Mouse (Mus musculus): ENCODE data around the gene Fam124a. TPM values are rescaled to one million over a fixed set of nuclear protein-coding genes. Genes with fewer than 3 reads are reported as not detected.
"Not testable (repeated sequence)": the region's sequence is repeated elsewhere in the genome, so short reads cannot be mapped to it uniquely, and the experiment has no call there.

The Fam124a gene
- polyA plus RNA-seq, 1 experiment from 2014 or later, result 13.5 TPM

- WGBS, result 84% methylated on average over 6 of the region's 6 CpGs
- Histone ChIP-seq H3K27me3 (no peaks in the 10 kb centered on the region), H3K36me3 (replicated peaks) (no peaks in the 10 kb centered on the region), H3K4me1 (peaks cover 16% of the 10 kb centered on the region), H3K4me3 (replicated peaks) (no peak overlapping the region), H3K9ac (no peak overlapping the region), H3K27ac (no peak overlapping the region), H3K9me3 (no peaks in the 10 kb centered on the region), H3K4me2 (no peak overlapping the region)
- ATAC-seq (ENCODE audit: low FRiP score), result no peak
These were observed 83.6 kb downstream of the Fam124a start for GRCm38 (mm10) chr14:62639111-62639510.

GRCm38 (mm10) chr14:62639551-62639950 lies 84.0 kb downstream of the Fam124a start:
- no peak overlapping the region for H3K4me3 ChIP-seq (replicated peaks)
- WGBS, result 84% methylated on average over 5 of the region's 5 CpGs
- no peaks in the 10 kb centered on the region for H3K36me3 ChIP-seq (replicated peaks)
- ATAC-seq (ENCODE audit: low FRiP score), result no peak
- H3K4me2 ChIP-seq, result no peak overlapping the region
- H3K9me3 ChIP-seq, result no peaks in the 10 kb centered on the region
- H3K27ac ChIP-seq, result no peak overlapping the region
- no peaks in the 10 kb centered on the region for H3K27me3 ChIP-seq
- H3K4me1 ChIP-seq, result peaks cover 16% of the 10 kb centered on the region
- H3K9ac ChIP-seq, result no peak overlapping the region

GRCm38 (mm10) chr14:62640396-62640795 lies 84.9 kb downstream of the Fam124a start:
- Histone ChIP-seq H3K9me3 (no peaks in the 10 kb centered on the region), H3K4me2 (no peak overlapping the region), H3K36me3 (replicated peaks) (no peaks in the 10 kb centered on the region), H3K4me1 (peaks cover 16% of the 10 kb centered on the region), H3K27ac (no peak overlapping the region), H3K27me3 (no peaks in the 10 kb centered on the region), H3K4me3 (replicated peaks) (no peak overlapping the region), H3K9ac (no peak overlapping the region)
- no peak for ATAC-seq (ENCODE audit: low FRiP score)
- WGBS, result 70% methylated on average over 4 of the region's 4 CpGs

- peaks cover 14% of the 10 kb centered on the region for H3K4me1 ChIP-seq
- not testable (repeated sequence) for H3K36me3 ChIP-seq (replicated peaks); H3K27ac ChIP-seq; H3K4me2 ChIP-seq; H3K27me3 ChIP-seq; H3K9me3 ChIP-seq; H3K9ac ChIP-seq; H3K4me3 ChIP-seq (replicated peaks); ATAC-seq (ENCODE audit: low FRiP score)
- WGBS, result 87% methylated on average over 6 of the region's 7 CpGs
These were observed 86.8 kb downstream of the Fam124a start for GRCm38 (mm10) chr14:62642368-62642767.

GRCm38 (mm10) chr14:62648405-62648804 lies 92.9 kb downstream of the Fam124a start:
- Histone ChIP-seq H3K36me3 (replicated peaks) (no peaks in the 10 kb centered on the region), H3K27me3 (no peaks in the 10 kb centered on the region), H3K4me2 (no peak overlapping the region), H3K4me1 (no peaks in the 10 kb centered on the region), H3K27ac (no peak overlapping the region), H3K9ac (no peak overlapping the region), H3K9me3 (no peaks in the 10 kb centered on the region), H3K4me3 (replicated peaks) (no peak overlapping the region)
- no peak for ATAC-seq (ENCODE audit: low FRiP score)
- 88% methylated on average over 6 of the region's 6 CpGs for WGBS

- ATAC-seq (ENCODE audit: low FRiP score), result no peak
- H3K27ac ChIP-seq, result no peak overlapping the region
- H3K4me1 ChIP-seq, result no peaks in the 10 kb centered on the region
- H3K4me3 ChIP-seq (replicated peaks), result no peak overlapping the region
- no peaks in the 10 kb centered on the region for H3K27me3 ChIP-seq
- no peaks in the 10 kb centered on the region for H3K36me3 ChIP-seq (replicated peaks)
- H3K4me2 ChIP-seq, result no peak overlapping the region
- WGBS, result 65% methylated on average over 3 of the region's 3 CpGs
- H3K9me3 ChIP-seq, result no peaks in the 10 kb centered on the region
- H3K9ac ChIP-seq, result no peak overlapping the region
These were observed 94.8 kb downstream of the Fam124a start for GRCm38 (mm10) chr14:62650376-62650775.

- Histone ChIP-seq H3K4me3 (replicated peaks) (no peak overlapping the region), H3K4me1 (no peaks in the 10 kb centered on the region), H3K9ac (no peak overlapping the region), H3K4me2 (no peak overlapping the region), H3K36me3 (replicated peaks) (no peaks in the 10 kb centered on the region), H3K9me3 (no peaks in the 10 kb centered on the region), H3K27me3 (no peaks in the 10 kb centered on the region), H3K27ac (no peak overlapping the region)
- WGBS, result 91% methylated on average over 3 of the region's 3 CpGs
- ATAC-seq (ENCODE audit: low FRiP score), result no peak
These were observed 96.2 kb downstream of the Fam124a start for GRCm38 (mm10) chr14:62651771-62652170.

GRCm38 (mm10) chr14:62655996-62656395 lies 100.5 kb downstream of the Fam124a start:
- ATAC-seq (ENCODE audit: low FRiP score), result no peak
- no peaks in the 10 kb centered on the region for H3K9me3 ChIP-seq
- WGBS, result 84% methylated on average over 7 of the region's 7 CpGs
- no peak overlapping the region for H3K4me2 ChIP-seq
- H3K27ac ChIP-seq, result no peak overlapping the region
- no peaks in the 10 kb centered on the region for H3K27me3 ChIP-seq
- no peaks in the 10 kb centered on the region for H3K36me3 ChIP-seq (replicated peaks)
- H3K4me1 ChIP-seq, result no peaks in the 10 kb centered on the region
- H3K9ac ChIP-seq, result no peak overlapping the region
- no peak overlapping the region for H3K4me3 ChIP-seq (replicated peaks)

- Histone ChIP-seq H3K9me3 (no peaks in the 10 kb centered on the region), H3K9ac (no peak overlapping the region), H3K27ac (no peak overlapping the region), H3K4me3 (replicated peaks) (no peak overlapping the region), H3K4me2 (no peak overlapping the region), H3K4me1 (no peaks in the 10 kb centered on the region), H3K27me3 (no peaks in the 10 kb centered on the region), H3K36me3 (replicated peaks) (no peaks in the 10 kb centered on the region)
- 90% methylated on average over 3 of the region's 3 CpGs for WGBS
- no peak for ATAC-seq (ENCODE audit: low FRiP score)
These were observed 101.9 kb downstream of the Fam124a start for GRCm38 (mm10) chr14:62657469-62657868.

Other genes with a start within 250 kb of the Fam124a start
- 2.2 and 2.8 TPM in 2 replicates for gene Gucy1b2, start 99.4 kb upstream of the Fam124a start, polyA plus RNA-seq (2016; fragmentation: Nextera tagmentation; extraction: Ambion mirVana)
- gene Gm4131, start 11.2 kb downstream of the Fam124a start, polyA plus RNA-seq (2016; fragmentation: Nextera tagmentation; extraction: Ambion mirVana), result 0.41 TPM in 1 of 2 replicates, not detected in the other
- gene Serpine3, start 107.9 kb downstream of the Fam124a start, polyA plus RNA-seq (2016; fragmentation: Nextera tagmentation; extraction: Ambion mirVana), result not detected in 2 replicates
- 34.3 and 35.2 TPM in 2 replicates for gene Ints6, start 205.4 kb downstream of the Fam124a start, polyA plus RNA-seq (2016; fragmentation: Nextera tagmentation; extraction: Ambion mirVana)